Comparison of ENCODE assay signal across 8 mouse cellular contexts in the genomic region with DNA sequence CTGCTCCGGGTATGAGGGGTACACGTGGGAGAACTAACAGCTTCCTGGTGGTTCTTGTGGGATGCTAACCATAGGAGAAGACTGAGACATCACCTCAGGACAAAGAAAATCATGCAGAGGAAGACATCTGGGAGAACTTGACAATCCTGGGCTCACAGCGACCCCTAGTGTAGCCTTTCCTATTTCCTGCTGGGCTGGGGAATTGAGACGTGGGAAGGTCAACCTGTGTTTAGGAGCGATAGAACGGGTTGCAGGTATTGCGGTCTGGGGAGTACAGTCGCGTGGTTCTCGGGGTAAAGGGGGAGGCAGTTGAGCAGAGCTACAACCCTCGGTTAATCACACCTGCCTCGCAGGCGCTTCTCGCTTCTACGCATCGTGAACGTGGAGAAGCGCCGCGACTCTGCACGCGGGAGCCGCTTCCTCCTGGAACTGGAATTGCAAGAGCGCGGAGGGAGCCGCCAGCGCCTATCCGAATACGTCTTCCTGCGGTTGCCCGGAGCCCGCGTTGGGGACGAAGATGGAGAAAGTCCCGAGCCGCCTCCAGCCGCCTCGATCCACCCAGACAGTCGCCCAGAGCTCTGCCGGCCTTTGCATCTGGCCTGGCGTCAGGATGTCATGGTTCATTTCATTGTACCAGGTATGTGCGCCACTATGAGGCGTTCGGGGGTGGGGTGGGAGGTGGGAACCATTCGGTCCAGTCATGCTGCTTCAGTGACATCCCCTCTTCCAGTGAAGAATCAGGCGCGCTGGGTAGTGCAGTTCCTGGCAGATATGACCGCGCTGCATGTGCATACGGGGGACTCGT. TPM values are rescaled to one million over a fixed set of nuclear protein-coding genes. Genes with fewer than 3 reads are reported as not detected.
DNase-seq lines count a peak whose midpoint lies in the region; ATAC-seq and TF ChIP-seq lines count a peak whose summit lies in the region.

No protein-coding gene starts in this region.

- H3K4me3 ChIP-seq in embryonic facial prominence, embryonic 15.5 days (replicated peaks), result peak overlapping the region; percentile 34
- H3K4me3 ChIP-seq in heart, embryonic 13.5 days, result peak overlapping the region; percentile 50
- H3K4me3 ChIP-seq in kidney, postnatal 0 days (replicated peaks; ENCODE audit: low read depth, low read length), result peak overlapping the region; percentile 23
- peak overlapping the region; percentile 33 for H3K4me3 ChIP-seq in liver, embryonic 13.5 days (replicated peaks)

- H3K9me3 ChIP-seq in embryonic facial prominence, embryonic 15.5 days (replicated peaks), result no peaks in the 10 kb centered on the region
- no peaks in the 10 kb centered on the region for H3K9me3 ChIP-seq in heart, embryonic 13.5 days
- H3K9me3 ChIP-seq in kidney, postnatal 0 days (replicated peaks; ENCODE audit: low read length), result no peaks in the 10 kb centered on the region
- H3K9me3 ChIP-seq in liver, embryonic 13.5 days (replicated peaks), result no peaks in the 10 kb centered on the region

- peak overlapping the region; percentile 80 for H3K4me2 ChIP-seq in embryonic facial prominence, embryonic 15.5 days (replicated peaks)
- peak overlapping the region; percentile 79 for H3K4me2 ChIP-seq in heart, embryonic 13.5 days
- H3K4me2 ChIP-seq in kidney, postnatal 0 days (ENCODE audit: low read length), result peak overlapping the region; percentile 71
- H3K4me2 ChIP-seq in liver, embryonic 13.5 days, result peak overlapping the region; percentile 59

- peak; percentile 94 for DNase-seq in ES-CJ7 (ENCODE audit: low read depth, low spot score)
- DNase-seq in brain, adult 2 months (ENCODE audit: low read depth, low spot score), result peak; percentile 94
- DNase-seq in kidney, postnatal 0 days (ENCODE audit: low spot score), result peak; percentile 85
- peak; percentile 45 for DNase-seq in liver, embryonic 13.5 days
- DNase-seq in natural killer cell, adult 2 months (ENCODE audit: low spot score in 2 of 2), result peak; percentile 36 to 54
- peak; percentile 86 for DNase-seq in testis, postnatal 10 days (ENCODE audit: low spot score)

- H3K27ac ChIP-seq in embryonic facial prominence, embryonic 15.5 days (replicated peaks), result no peak overlapping the region
- H3K27ac ChIP-seq in heart, embryonic 13.5 days (replicated peaks), result no peak overlapping the region
- no peak overlapping the region for H3K27ac ChIP-seq in kidney, postnatal 0 days
- H3K27ac ChIP-seq in liver, embryonic 13.5 days, result no peak overlapping the region

- peak; percentile 89 for TF ChIP-seq CTCF in kidney, postnatal 0 days (IDR thresholded peaks at IDR 0.05; ENCODE audit: low read depth)

- H3K36me3 ChIP-seq in embryonic facial prominence, embryonic 15.5 days, result peaks cover 11% of the 10 kb centered on the region; the same call in 1 of the 2 replicates
- no peaks in the 10 kb centered on the region for H3K36me3 ChIP-seq in heart, embryonic 13.5 days
- H3K36me3 ChIP-seq in kidney, postnatal 0 days (ENCODE audit: insufficient read depth, low read length), result no peaks in the 10 kb centered on the region
- H3K36me3 ChIP-seq in liver, embryonic 13.5 days, result no peaks in the 10 kb centered on the region

- H3K27me3 ChIP-seq in embryonic facial prominence, embryonic 15.5 days, result peaks cover 20% of the 10 kb centered on the region
- peaks cover 89% of the 10 kb centered on the region for H3K27me3 ChIP-seq in heart, embryonic 13.5 days (replicated peaks)
- peaks cover 10% of the 10 kb centered on the region; the same call in 1 of the 2 replicates for H3K27me3 ChIP-seq in kidney, postnatal 0 days (ENCODE audit: insufficient read depth, low read length)
- peaks cover 82% of the 10 kb centered on the region for H3K27me3 ChIP-seq in liver, embryonic 13.5 days

- peaks cover 18% of the 10 kb centered on the region for H3K4me1 ChIP-seq in embryonic facial prominence, embryonic 15.5 days
- peaks cover 18% of the 10 kb centered on the region for H3K4me1 ChIP-seq in heart, embryonic 13.5 days
- 0 out of 2 replicates have a peak, but pooled peaks cover 10% of the 10 kb centered on the region for H3K4me1 ChIP-seq in kidney, postnatal 0 days (replicated peaks; ENCODE audit: insufficient read depth, low read length)
- H3K4me1 ChIP-seq in liver, embryonic 13.5 days (replicated peaks), result peaks cover 15% of the 10 kb centered on the region

- no peak; the same call in 1 of the 2 replicates for ATAC-seq in embryonic facial prominence, embryonic 15.5 days (ENCODE audit: insufficient number of reproducible peaks, low FRiP score, low TSS enrichment, low read depth)
- ATAC-seq in heart, embryonic 13.5 days (ENCODE audit: extremely low read depth, insufficient number of reproducible peaks, low FRiP score, low TSS enrichment), result no peak
- peak; percentile 25; the same call in 1 of the 2 replicates for ATAC-seq in kidney, postnatal 0 days (replicated peaks; ENCODE audit: low FRiP score, low read depth)
- no peak for ATAC-seq in liver, embryonic 13.5 days (ENCODE audit: low read depth)

- WGBS in embryonic facial prominence, embryonic 15.5 days, result 1% methylated on average over 51 of the region's 51 CpGs
- WGBS in heart, embryonic 13.5 days, result 2% methylated on average over 51 of the region's 51 CpGs
- WGBS in kidney, postnatal 0 days, result under 1% methylated on average over 51 of the region's 51 CpGs
- 2% methylated on average over 51 of the region's 51 CpGs for WGBS in liver, embryonic 13.5 days (ENCODE audit: insufficient replicate concordance)

- H3K9ac ChIP-seq in embryonic facial prominence, embryonic 15.5 days, result 0 out of 2 replicates have a peak overlapping the region, but pooled peaks have one; percentile 15
- H3K9ac ChIP-seq in heart, embryonic 13.5 days, result peak overlapping the region; percentile 70
- peak overlapping the region; percentile 49; the same call in 1 of the 2 replicates for H3K9ac ChIP-seq in kidney, postnatal 0 days (ENCODE audit: low read depth, low read length)
- H3K9ac ChIP-seq in liver, embryonic 13.5 days, result 0 out of 2 replicates have a peak overlapping the region, but pooled peaks have one; percentile 2

RNA-seq across cellular contexts. Expression of gene Pkp3, which starts 7.8 kb away (rescaled TPM):
- 115 and 118 TPM in 2 replicates for polyA plus RNA-seq in embryonic facial prominence, embryonic 15.5 days (2015; fragmentation: Nextera tagmentation; extraction: Ambion mirVana)
- 0.31 and 0.72 TPM in 2 replicates for polyA plus RNA-seq in heart, embryonic 13.5 days (2015; fragmentation: Nextera tagmentation; extraction: Ambion mirVana)
- 11.1 and 13.4 TPM in 2 replicates for polyA plus RNA-seq in kidney, postnatal 0 days (2015; fragmentation: Nextera tagmentation; extraction: Ambion mirVana)
- 0.70 and 0.71 TPM in 2 replicates for polyA plus RNA-seq in liver, embryonic 13.5 days (2015; fragmentation: Nextera tagmentation; extraction: Ambion mirVana)

RNA-seq across cellular contexts. Expression of gene B4galnt4, which starts 9.4 kb away (rescaled TPM):
- 12.0 and 15.1 TPM in 2 replicates for polyA plus RNA-seq in embryonic facial prominence, embryonic 15.5 days (2015; fragmentation: Nextera tagmentation; extraction: Ambion mirVana)
- polyA plus RNA-seq in heart, embryonic 13.5 days (2015; fragmentation: Nextera tagmentation; extraction: Ambion mirVana), result 1.6 and 2.7 TPM in 2 replicates
- polyA plus RNA-seq in kidney, postnatal 0 days (2015; fragmentation: Nextera tagmentation; extraction: Ambion mirVana), result 6.4 and 7.4 TPM in 2 replicates
- polyA plus RNA-seq in liver, embryonic 13.5 days (2015; fragmentation: Nextera tagmentation; extraction: Ambion mirVana), result 0.75 and 0.81 TPM in 2 replicates

RNA-seq across cellular contexts. Expression of gene Sigirr, which starts 30.1 kb away (rescaled TPM):
- 6.1 and 6.8 TPM in 2 replicates for polyA plus RNA-seq in embryonic facial prominence, embryonic 15.5 days (2015; fragmentation: Nextera tagmentation; extraction: Ambion mirVana)
- 3.4 and 3.5 TPM in 2 replicates for polyA plus RNA-seq in heart, embryonic 13.5 days (2015; fragmentation: Nextera tagmentation; extraction: Ambion mirVana)
- polyA plus RNA-seq in kidney, postnatal 0 days (2015; fragmentation: Nextera tagmentation; extraction: Ambion mirVana), result 54.1 and 59.6 TPM in 2 replicates
- polyA plus RNA-seq in liver, embryonic 13.5 days (2015; fragmentation: Nextera tagmentation; extraction: Ambion mirVana), result 16.5 and 16.9 TPM in 2 replicates

RNA-seq across cellular contexts. Expression of gene Gm17387, which starts 41.3 kb away (rescaled TPM):
- polyA plus RNA-seq in embryonic facial prominence, embryonic 15.5 days (2015; fragmentation: Nextera tagmentation; extraction: Ambion mirVana), result not detected in 2 replicates
- not detected in 2 replicates for polyA plus RNA-seq in heart, embryonic 13.5 days (2015; fragmentation: Nextera tagmentation; extraction: Ambion mirVana)
- not detected in 2 replicates for polyA plus RNA-seq in kidney, postnatal 0 days (2015; fragmentation: Nextera tagmentation; extraction: Ambion mirVana)
- not detected in 2 replicates for polyA plus RNA-seq in liver, embryonic 13.5 days (2015; fragmentation: Nextera tagmentation; extraction: Ambion mirVana)

RNA-seq across cellular contexts. Expression of gene Ano9, which starts 47.3 kb away (rescaled TPM):
- polyA plus RNA-seq in embryonic facial prominence, embryonic 15.5 days (2015; fragmentation: Nextera tagmentation; extraction: Ambion mirVana), result 18.2 and 20.7 TPM in 2 replicates
- polyA plus RNA-seq in heart, embryonic 13.5 days (2015; fragmentation: Nextera tagmentation; extraction: Ambion mirVana), result 0.21 and 0.23 TPM in 2 replicates
- 6.9 and 8.1 TPM in 2 replicates for polyA plus RNA-seq in kidney, postnatal 0 days (2015; fragmentation: Nextera tagmentation; extraction: Ambion mirVana)
- polyA plus RNA-seq in liver, embryonic 13.5 days (2015; fragmentation: Nextera tagmentation; extraction: Ambion mirVana), result 0.12 and 0.20 TPM in 2 replicates

Comparison
In these comparisons a context has a peak if more than half of its experiments do, and no peak if none do; other contexts are left out.
1. H3K9ac ChIP-seq: peak in every context shown above with its lines; median percentile 70 in heart, embryonic 13.5 days; 49 in kidney, postnatal 0 days; 15 in embryonic facial prominence, embryonic 15.5 days; 2 in liver, embryonic 13.5 days.